Comparison of ENCODE assay signal across 9 mouse cellular contexts in the genomic region with DNA sequence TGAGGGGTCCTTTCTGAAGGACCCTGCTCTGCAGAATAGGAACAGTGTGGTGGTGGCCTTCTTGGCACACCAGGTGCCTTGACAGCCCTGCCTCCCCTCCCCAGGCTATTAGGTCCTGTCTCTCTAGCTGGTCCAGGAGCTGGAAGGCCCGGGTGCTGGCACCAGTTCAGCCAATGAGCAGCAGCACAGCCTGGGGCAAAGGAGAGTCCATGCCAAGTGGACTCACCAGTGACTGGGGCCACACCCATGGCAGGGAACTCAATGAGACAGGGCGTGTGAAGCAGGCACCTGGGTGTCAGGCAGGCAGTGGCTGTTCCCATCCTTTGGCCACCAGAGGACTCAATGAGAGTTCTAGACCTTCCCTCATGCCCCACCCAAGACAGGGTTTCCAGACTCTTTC. TPM values are rescaled to one million over a fixed set of nuclear protein-coding genes. Genes with fewer than 3 reads are reported as not detected.
DNase-seq lines count a peak whose midpoint lies in the region; ATAC-seq and TF ChIP-seq lines count a peak whose summit lies in the region.
"Had no signal": no experiment of that assay in that cellular context is flagged by ENCODE, and none has a peak within 500 bp of the region (broad histone marks: within the 10 kb centered on the region; RNA-seq: fewer than 3 reads in every experiment).

No protein-coding gene starts in this region.

- 59% methylated on average over 2 of the region's 2 CpGs for WGBS in intestine, postnatal 0 days
- 75% methylated on average over 2 of the region's 2 CpGs for WGBS in intestine, embryonic 16.5 days
- 65% methylated on average over 2 of the region's 2 CpGs for WGBS in forebrain, postnatal 0 days

- no peaks in the 10 kb centered on the region for H3K9me3 ChIP-seq in intestine, postnatal 0 days (ENCODE audit: control insufficient read depth)
- no peaks in the 10 kb centered on the region for H3K9me3 ChIP-seq in intestine, embryonic 16.5 days (ENCODE audit: control insufficient read depth, low read length)
- H3K9me3 ChIP-seq in forebrain, postnatal 0 days (ENCODE audit: low read length), result no peaks in the 10 kb centered on the region
- H3K9me3 ChIP-seq: hindbrain, embryonic 10.5 days; lung, embryonic 15.5 days had no signal

- H3K4me2 ChIP-seq in intestine, postnatal 0 days (replicated peaks; ENCODE audit: low read depth), result no peak overlapping the region
- no peak overlapping the region for H3K4me2 ChIP-seq in intestine, embryonic 16.5 days (ENCODE audit: low read depth, low read length)
- no peak overlapping the region for H3K4me2 ChIP-seq in forebrain, postnatal 0 days (ENCODE audit: low read depth)
- H3K4me2 ChIP-seq: lung, embryonic 15.5 days had no signal

- no peak for TF ChIP-seq CTCF in intestine, postnatal 0 days (IDR thresholded peaks at IDR 0.05; ENCODE audit: low read depth)
- TF ChIP-seq CTCF in forebrain, postnatal 0 days (IDR thresholded peaks at IDR 0.05; ENCODE audit: low read depth), result no peak

- H3K4me3 ChIP-seq in intestine, postnatal 0 days (ENCODE audit: low read depth, low read length), result no peak overlapping the region
- no peak overlapping the region for H3K4me3 ChIP-seq in intestine, embryonic 16.5 days (ENCODE audit: low read length)
- no peak overlapping the region for H3K4me3 ChIP-seq in forebrain, postnatal 0 days (ENCODE audit: low read depth, low read length)
- H3K4me3 ChIP-seq: hindbrain, embryonic 10.5 days; lung, embryonic 15.5 days had no signal

- peak; percentile 83 for DNase-seq in 3134 (ENCODE audit: extremely low read depth, insufficient read length, low spot score)
- DNase-seq in adipocyte (ENCODE audit: low spot score), result peak; percentile 52
- no peak for DNase-seq in forebrain, postnatal 0 days
- DNase-seq in spleen, postnatal 36 days (ENCODE audit: low spot score in 2 of 2), result no peak
- no peak for DNase-seq in layer of hippocampus, adult 18-20 months (ENCODE audit: low spot score in 2 of 2)

- peak; percentile 52 for ATAC-seq in intestine, postnatal 0 days
- ATAC-seq in intestine, embryonic 16.5 days, result no peak; the same call in 1 of the 2 replicates
- no peak for ATAC-seq in forebrain, postnatal 0 days

- no peak overlapping the region for H3K27ac ChIP-seq in intestine, postnatal 0 days (ENCODE audit: low read depth, low read length)
- H3K27ac ChIP-seq in intestine, embryonic 16.5 days (ENCODE audit: low read length), result no peak overlapping the region
- 0 out of 2 replicates have a peak overlapping the region, but pooled peaks have one; percentile 5 for H3K27ac ChIP-seq in forebrain, postnatal 0 days (ENCODE audit: low read depth, low read length)
- H3K27ac ChIP-seq: hindbrain, embryonic 10.5 days; lung, embryonic 15.5 days had no signal

- peaks cover 23% of the 10 kb centered on the region for H3K36me3 ChIP-seq in intestine, postnatal 0 days (ENCODE audit: control insufficient read depth, insufficient read depth)
- 0 out of 2 replicates have a peak, but pooled peaks cover 2% of the 10 kb centered on the region for H3K36me3 ChIP-seq in intestine, embryonic 16.5 days (ENCODE audit: control insufficient read depth, insufficient read depth, low read length)
- H3K36me3 ChIP-seq in forebrain, postnatal 0 days (ENCODE audit: insufficient read depth), result peaks cover 34% of the 10 kb centered on the region

- no peaks in the 10 kb centered on the region for H3K4me1 ChIP-seq in intestine, postnatal 0 days (replicated peaks; ENCODE audit: control insufficient read depth, insufficient read depth, low read length)
- 0 out of 2 replicates have a peak, but pooled peaks cover 4% of the 10 kb centered on the region for H3K4me1 ChIP-seq in intestine, embryonic 16.5 days (ENCODE audit: control insufficient read depth, insufficient read depth, low read length)
- peaks cover 16% of the 10 kb centered on the region; the same call in 1 of the 2 replicates for H3K4me1 ChIP-seq in forebrain, postnatal 0 days (ENCODE audit: insufficient read depth)

- no peak overlapping the region for H3K9ac ChIP-seq in intestine, postnatal 0 days (ENCODE audit: low read depth, low read length)
- H3K9ac ChIP-seq in intestine, embryonic 16.5 days (ENCODE audit: low read depth, low read length), result no peak overlapping the region
- no peak overlapping the region for H3K9ac ChIP-seq in forebrain, postnatal 0 days
- H3K9ac ChIP-seq: lung, embryonic 15.5 days had no signal

- H3K27me3 ChIP-seq in intestine, postnatal 0 days (replicated peaks; ENCODE audit: control insufficient read depth, insufficient read depth, low read length), result no peaks in the 10 kb centered on the region
- no peaks in the 10 kb centered on the region for H3K27me3 ChIP-seq in intestine, embryonic 16.5 days (replicated peaks; ENCODE audit: control insufficient read depth, insufficient read depth, low read length)
- no peaks in the 10 kb centered on the region for H3K27me3 ChIP-seq in forebrain, postnatal 0 days (ENCODE audit: insufficient read depth, low read length)
- H3K27me3 ChIP-seq: lung, embryonic 15.5 days had no signal

RNA-seq across cellular contexts. Expression of gene Dnal4, which starts 12.3 kb away (rescaled TPM):
- 19.5 and 20.1 TPM in 2 replicates for polyA plus RNA-seq in intestine, postnatal 0 days (2015; fragmentation: Nextera tagmentation; extraction: Ambion mirVana)
- 38.8 and 43.0 TPM in 2 replicates for polyA plus RNA-seq in intestine, embryonic 16.5 days (2015; fragmentation: Nextera tagmentation; extraction: Ambion mirVana)
- total RNA-seq in forebrain, postnatal 0 days (2014; rRNA removed), result 58.3 and 59.2 TPM in 2 replicates
- polyA plus RNA-seq in forebrain, postnatal 0 days (2015; fragmentation: Nextera tagmentation; extraction: Ambion mirVana), result 81.5 and 94.5 TPM in 2 replicates
- total RNA-seq in layer of hippocampus, adult 18-20 months (2021), result 10 to 100 TPM; 61.7 to 68.7 TPM

RNA-seq across cellular contexts. Expression of gene Sun2, which starts 23.0 kb away (rescaled TPM):
- polyA plus RNA-seq in intestine, postnatal 0 days (2015; fragmentation: Nextera tagmentation; extraction: Ambion mirVana), result 1.1 and 1.2 TPM in 2 replicates
- 2.8 and 3.3 TPM in 2 replicates for polyA plus RNA-seq in intestine, embryonic 16.5 days (2015; fragmentation: Nextera tagmentation; extraction: Ambion mirVana)
- 43.0 and 56.4 TPM in 2 replicates for total RNA-seq in forebrain, postnatal 0 days (2014; rRNA removed)
- 2.3 and 3.7 TPM in 2 replicates for polyA plus RNA-seq in forebrain, postnatal 0 days (2015; fragmentation: Nextera tagmentation; extraction: Ambion mirVana)
- total RNA-seq in layer of hippocampus, adult 18-20 months (2021), result 10 to 100 TPM; 31.9 to 32.8 TPM

RNA-seq across cellular contexts. Expression of gene Nptxr, which starts 39.2 kb away (rescaled TPM):
- polyA plus RNA-seq in intestine, postnatal 0 days (2015; fragmentation: Nextera tagmentation; extraction: Ambion mirVana), result 1.2 and 1.6 TPM in 2 replicates
- polyA plus RNA-seq in intestine, embryonic 16.5 days (2015; fragmentation: Nextera tagmentation; extraction: Ambion mirVana), result 1.3 and 1.8 TPM in 2 replicates
- 129 and 184 TPM in 2 replicates for total RNA-seq in forebrain, postnatal 0 days (2014; rRNA removed)
- polyA plus RNA-seq in forebrain, postnatal 0 days (2015; fragmentation: Nextera tagmentation; extraction: Ambion mirVana), result 41.9 and 87.3 TPM in 2 replicates
- total RNA-seq in layer of hippocampus, adult 18-20 months (2021), result 100 to 1,000 TPM; 714 to 740 TPM

Comparison
In these comparisons a context has a peak if more than half of its experiments do, and no peak if none do; other contexts are left out.
1. DNase-seq: peak in 3134 (single experiment) and adipocyte (single experiment); none in forebrain, postnatal 0 days (single experiment), spleen, postnatal 36 days (0 of 2) and layer of hippocampus, adult 18-20 months (0 of 2).
2. RNA of gene Nptxr, which starts 39.2 kb away (polyA plus RNA-seq): 41.9 to 87.3 TPM in forebrain, postnatal 0 days; 1.2 to 1.6 TPM in intestine, postnatal 0 days and 1.3 to 1.8 TPM in intestine, embryonic 16.5 days; every median in the first group is over 10 times any median in the second.